Mouse (Mus musculus) kidney, adult 9 months (tissue): ENCODE measurements around the gene Zfp541.

Experiments used
- DNase-seq: peaks from one replicate; pipeline ENCODE4 v3.0.0; 2022

Zfp541 gene

DNA sequence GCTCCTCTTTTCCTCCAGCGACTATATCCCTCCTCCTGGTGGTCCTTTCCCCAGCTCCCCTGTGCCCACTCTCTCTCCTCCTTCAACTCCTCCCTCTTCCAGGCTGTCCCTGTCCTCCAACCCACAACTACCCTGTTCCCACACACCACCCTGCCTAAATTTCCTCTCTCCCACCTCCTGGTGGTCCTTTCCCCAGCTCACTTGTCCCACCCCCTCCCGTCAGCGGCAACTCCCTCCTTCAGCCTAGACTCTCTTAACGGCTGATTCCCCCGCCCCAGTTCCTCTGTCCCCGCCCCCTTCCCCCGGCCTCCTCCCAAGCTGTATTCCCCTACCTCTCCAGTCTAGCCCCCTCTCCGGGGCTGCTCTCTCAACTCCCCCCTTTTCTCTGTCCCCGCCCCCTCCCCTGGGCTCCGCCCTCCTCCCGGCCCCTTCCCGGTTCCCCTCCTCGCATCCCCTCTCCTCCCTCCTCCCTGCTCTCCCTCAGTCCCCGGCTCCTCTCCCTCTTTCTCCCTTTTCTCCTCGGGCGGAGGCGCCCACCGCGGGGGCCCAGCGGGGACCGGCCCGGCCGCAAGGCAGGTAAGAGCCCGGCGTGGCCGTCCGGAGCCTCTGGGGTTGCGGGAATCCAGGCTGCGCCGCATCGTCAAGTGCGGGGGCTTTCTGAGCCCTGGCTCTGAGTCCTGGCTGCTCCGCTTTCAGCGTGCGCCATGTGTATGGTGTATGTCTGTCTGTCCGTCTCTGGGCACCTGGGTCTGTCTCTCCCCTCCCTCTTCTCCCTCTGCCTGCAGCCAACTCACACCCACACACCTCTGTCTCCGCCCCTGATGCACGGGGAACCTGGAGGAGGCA is 68.5 kb downstream of the Zfp541 start:
- DNase-seq: no peak

DNA sequence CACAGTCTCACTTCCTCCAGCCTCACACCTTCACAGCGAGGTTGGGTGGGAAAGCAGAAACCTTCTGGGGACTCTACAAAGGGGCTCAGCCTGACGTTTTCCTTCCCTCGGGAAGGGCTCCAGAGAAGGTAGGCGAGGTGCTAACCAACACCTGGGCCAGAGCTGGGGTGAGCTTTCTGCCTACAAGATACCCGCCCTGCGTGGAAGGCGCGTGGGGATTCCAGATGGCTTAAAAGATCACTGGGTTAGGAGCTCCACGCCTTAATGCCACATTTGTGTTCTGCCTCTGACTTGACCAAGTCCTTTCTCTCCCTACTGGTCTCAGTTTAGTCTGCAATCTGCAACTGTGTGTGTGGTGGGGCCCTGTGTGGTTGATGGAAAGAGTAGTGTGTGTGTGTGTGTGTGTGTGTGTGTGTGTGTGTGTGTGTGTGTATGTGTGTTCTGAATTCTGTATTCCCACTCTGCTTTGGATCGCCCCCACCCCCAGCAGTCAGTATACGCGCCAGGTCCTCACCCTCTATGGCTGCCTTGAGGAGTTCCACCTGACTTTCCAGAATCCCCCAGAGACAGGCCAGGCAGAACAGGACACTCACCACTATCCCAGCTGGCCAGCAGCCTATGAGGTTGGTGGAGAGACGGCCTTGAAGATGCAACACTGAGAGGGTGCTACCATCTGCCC is 69.5 kb downstream of the Zfp541 start:
- DNase-seq: no peak

DNA sequence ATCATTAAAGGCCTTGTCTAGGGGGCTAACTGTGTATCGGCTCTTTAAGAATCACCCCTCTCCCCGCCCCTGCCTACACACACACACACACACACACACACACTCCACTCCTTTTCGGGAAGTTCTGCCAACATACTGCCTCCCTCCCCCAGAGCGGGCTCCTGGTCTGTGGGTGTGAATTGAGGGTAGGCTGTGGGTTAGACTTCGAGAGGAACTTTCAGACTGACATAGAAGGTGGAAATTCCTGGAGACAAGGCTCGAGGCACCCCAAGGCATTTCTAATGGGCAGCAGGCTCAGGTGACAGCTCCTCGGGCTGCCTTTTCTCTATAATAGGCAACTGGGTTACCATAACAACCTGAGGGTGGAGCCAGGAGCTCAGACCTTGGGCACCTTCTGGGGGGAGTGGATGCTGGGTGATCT is 70.6 kb downstream of the Zfp541 start:
- DNase-seq: no peak

DNA sequence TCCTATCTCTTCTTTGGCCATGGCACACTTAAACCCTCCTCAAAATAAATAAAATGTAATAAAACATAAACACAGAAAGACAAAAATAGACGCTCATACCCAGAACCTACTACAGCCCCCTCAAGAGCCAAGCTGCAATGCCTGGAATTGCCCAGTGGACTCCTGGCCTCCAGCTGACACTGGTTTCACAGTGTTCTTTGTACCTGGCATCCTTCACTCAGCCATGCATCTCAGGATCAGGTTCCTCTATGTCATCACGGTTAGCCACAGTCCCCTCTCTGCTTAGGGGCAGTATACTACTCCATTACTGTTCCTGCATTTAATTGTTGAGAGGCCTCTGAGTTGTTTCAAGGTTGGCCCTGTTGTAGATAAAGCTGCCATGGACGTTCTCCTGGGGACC is 71.3 kb downstream of the Zfp541 start:
- no peak for DNase-seq

DNA sequence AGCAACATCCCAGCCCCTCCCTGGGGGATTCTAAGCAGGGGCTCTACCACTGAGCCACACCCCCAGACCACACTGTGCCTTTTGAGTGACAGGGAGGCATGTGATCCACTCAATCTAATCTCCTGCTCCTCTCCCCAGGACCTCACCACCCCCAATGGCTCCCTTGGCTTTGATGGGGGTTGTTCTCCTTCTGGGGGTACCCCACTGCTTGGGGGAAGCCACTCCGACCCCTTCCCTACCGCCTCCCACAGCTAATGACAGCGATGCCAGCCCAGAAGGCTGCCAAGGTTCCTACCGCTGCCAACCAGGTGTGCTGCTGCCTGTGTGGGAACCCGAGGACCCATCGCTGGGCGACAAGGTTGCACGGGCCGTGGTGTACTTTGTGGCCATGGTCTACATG is 72.1 kb downstream of the Zfp541 start:
- no peak for DNase-seq

DNA sequence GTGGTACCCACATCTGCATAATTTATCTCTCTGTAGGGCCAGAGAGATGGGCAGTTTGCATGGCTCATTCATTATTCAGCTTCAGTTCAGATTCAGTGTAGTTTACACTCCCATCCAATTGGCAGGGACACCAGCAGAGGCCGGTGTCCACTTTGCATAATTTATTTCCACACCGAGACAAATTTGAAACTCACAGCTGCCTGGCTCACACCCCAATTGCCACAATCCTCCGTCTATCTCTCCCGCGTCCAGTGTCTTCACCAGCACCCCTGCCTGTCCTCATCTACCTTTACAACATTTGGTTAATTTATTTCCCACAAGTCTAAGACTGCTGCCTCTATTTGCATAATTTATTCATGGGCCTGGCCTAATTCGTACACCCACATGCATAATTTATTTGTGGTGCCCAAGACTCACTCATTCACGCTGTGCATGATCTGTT is 73.4 kb downstream of the Zfp541 start:
- no peak for DNase-seq
